Mouse (Mus musculus): ENCODE measurements around the gene Cacna2d3.

Cacna2d3 gene

DNA sequence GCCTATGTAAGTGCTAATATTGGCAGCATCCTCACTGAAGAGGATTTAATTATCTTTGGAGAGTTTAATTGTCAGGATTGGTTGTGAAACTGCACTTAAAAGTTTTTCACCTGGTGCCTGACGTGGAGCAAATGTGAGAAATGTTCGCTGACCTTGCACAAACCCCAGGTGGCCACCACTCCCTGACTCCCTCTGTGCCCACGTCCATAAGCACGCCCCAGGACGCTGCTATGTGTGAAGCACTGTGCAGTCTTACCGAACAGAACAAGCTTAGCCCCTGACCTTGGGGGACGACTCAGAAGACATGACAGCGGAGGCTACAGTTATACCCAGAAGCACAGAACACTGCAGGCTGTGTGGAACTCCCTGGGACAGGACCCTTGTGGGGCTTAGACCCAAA, 93.5 kb downstream of the Cacna2d3 start:
- DNase-seq: peak; percentile 5

DNA sequence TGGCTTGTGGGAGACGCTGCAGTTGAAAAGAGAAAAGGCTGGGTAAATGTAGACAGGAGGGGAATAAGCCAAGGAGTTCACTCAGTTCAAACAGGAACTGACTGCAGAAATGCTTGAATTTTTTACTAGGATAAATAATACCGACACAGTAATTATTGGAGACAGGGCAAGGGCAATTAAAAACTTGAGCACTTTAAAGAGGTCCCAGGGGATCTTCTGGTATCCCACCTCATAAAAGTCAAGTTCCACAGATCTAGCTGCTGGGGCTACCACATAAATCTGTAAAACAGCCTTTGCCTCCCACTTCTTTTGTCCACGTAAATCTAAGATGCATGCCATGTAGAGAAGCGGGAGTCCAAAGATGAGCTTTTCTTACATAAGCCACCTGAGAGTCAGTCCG, 109.2 kb downstream of the Cacna2d3 start:
- DNase-seq: no peak

DNA sequence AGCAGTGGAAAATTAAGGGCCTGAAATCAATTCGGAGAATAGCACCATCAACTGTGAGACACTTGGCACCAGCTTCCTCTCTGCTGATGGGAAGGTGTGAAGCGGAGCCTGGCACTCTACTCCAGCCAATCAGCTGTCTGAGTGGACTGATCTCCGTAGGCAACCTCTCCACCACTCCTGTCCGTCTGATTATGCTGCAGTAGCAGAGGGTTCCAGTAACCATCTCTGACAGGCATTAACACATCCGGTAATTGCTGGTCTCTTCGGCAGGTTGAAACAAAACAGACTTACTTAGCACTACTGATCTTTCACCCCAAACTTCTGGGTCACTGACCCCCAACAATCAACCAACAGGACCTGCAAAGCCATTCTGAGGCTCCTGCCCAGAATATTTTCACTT, 112.9 kb downstream of the Cacna2d3 start:
- DNase-seq: no peak

DNA sequence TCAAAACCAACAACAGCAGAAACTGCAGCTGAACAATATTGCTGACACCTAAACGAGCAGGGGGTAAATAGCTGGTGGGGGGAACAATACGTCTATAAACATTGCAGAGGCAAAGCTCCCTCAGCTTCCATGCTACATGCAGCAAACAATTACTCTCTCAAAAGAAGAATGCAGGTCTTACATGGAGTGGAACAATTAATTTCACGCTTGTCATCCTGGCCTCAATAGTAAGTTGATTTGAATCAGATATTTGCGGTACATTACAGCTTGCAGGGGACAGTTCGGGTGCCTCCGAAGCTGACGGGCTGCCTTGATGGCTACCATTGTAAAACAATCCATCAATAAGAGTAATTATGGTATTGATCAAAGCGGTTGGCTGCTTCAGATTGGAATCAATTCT, 122.2 kb downstream of the Cacna2d3 start:
- no peak for DNase-seq

- DNase-seq: no peak
These were observed 128.8 kb downstream of the Cacna2d3 start for GRCm38 (mm10) chr14:29592896-29593295.

DNA sequence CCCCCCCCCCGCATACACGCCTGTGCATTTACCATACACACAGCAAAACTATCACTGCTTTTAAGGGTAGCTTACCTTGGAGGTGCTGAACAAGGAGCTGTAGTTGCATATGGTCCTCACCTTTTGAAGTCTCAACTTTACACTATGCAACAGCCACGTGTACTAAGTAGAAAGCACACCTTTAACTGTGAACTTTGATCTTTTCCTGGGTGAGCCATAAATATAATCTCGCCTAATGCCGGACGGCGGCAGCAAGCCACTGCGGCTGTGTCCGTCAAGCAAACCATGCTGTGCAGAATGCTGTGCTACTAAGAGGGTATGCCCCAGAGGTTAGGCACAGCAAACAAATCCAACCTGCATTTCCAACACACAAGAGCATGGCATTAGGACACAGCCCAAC, 132.0 kb downstream of the Cacna2d3 start:
- DNase-seq: no peak

DNA sequence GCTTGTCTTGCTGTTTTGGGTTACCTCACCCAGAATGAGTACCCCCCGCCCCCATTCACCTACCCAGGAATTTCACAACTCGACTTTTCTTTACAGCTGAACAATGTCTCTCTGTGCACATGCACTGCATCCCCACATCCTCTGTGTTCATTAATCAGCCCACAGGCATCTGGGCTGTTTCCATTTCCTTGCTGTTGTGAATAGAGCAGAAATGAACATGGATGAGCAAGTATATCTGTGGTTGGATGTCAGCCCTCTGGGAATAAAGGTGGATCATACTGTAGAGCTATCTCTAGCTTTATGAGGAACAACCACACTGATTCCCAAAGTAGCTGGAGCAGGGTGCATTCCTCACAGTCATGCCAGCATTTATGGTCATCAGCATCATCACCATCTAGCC, 139.7 kb downstream of the Cacna2d3 start:
- no peak for DNase-seq

GRCm38 (mm10) chr14:29577786-29578185, 143.9 kb downstream of the Cacna2d3 start:
- no peak for DNase-seq

DNA sequence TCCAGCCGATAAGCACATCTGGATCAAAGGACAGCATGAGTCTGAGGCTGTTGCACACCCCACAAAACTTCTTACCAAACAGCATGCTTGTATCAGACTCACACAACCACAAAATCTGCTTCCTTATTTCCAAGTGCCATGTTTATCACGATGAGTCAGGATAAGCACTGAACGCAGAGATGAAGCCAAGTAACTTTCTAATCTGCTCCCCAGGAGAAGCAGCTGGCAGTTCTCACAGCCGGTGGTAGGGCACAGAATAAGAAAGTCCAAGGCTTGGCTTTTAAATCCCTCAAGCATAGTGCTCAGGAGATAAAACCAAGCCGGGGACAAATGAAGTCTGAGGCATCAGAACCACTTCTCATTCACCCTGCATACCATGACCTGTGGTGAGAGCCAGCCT, 146.1 kb downstream of the Cacna2d3 start:
- DNase-seq: no peak

DNA sequence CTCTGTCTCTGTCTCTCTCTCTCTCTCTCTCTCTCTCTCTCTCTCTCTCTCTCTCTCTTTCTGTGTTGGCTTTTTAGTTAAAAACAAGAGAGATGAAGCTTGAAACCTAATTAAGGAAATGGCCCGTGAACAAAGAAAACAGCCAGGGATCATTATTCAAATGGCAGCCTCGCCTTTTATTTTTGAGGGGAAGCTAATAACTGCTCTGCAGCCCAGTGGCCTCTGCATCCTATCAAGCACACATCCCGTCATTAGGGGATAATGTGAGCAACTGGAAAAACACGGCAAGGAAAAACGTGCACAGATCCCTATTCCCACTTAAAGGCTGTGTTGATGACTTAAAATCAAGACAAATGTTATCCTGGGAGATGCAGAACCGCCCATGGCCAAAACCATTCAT, 159.0 kb downstream of the Cacna2d3 start:
- DNase-seq: no peak

GRCm38 (mm10) chr14:29561122-29561834, 160.4 kb downstream of the Cacna2d3 start:
- no peak for DNase-seq

- no peak for DNase-seq
These were observed 163.2 kb downstream of the Cacna2d3 start for GRCm38 (mm10) chr14:29558440-29558839.

DNA sequence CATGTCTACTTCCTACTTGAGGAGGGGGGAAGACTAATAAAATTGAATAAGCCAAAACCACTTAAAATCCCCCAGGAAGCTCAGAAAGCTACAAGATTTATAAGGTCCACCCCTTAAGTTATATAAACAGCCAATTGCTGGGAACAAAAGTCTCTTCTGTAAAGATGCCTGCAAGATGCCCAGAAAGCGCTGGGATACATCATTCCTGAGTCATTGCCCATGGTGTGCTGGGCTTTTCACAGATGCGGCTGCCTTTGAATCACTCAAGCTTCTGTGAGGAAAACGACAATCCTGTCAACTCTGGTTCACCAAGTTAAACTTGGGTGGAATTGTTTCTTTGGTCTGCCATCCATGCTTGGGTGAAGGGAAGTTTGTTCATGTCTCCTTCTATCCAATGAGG, 165.5 kb downstream of the Cacna2d3 start:
- no peak for DNase-seq

DNA sequence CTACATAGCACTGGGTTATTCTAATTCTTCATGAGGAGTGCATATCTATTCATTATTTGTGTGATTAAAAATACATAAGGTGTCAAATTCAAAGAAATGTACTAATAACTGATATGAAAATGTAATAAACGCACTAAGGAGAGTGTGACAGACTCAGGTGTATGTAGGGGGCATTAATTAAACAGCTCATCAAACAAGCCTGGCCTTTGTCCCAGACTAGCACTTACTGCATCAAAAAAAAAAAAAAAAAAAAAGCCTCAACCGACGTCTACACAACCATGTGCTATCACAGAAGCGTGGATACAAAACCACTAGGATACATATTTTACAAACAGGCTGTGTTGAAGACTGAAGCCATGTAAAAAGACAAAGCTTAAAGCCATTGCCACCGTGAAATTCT, 169.2 kb downstream of the Cacna2d3 start:
- DNase-seq: no peak

GRCm38 (mm10) chr14:29548646-29549045, 173.0 kb downstream of the Cacna2d3 start:
- no peak for DNase-seq

GRCm38 (mm10) chr14:29530516-29530915, 191.1 kb downstream of the Cacna2d3 start:
- no peak for DNase-seq

DNA sequence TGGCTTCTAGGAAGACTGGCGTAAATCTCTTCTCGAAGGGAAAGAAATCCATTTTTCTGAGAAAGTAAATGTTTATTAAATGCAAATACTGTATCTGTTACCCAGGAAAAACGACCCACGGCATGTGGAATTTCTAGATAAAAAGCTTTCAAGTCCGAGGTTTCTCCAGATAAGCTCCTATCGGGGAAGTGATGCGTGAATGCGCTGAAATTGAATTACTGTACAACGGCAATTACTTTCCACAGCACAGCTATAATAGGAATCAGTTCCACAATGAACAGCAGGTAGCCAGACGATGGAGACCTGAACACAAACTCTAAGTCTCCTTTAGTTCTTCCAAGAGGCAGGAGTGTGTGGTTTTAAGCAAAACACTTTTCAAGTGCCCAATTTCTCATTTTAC, 193.0 kb downstream of the Cacna2d3 start:
- DNase-seq: no peak

GRCm38 (mm10) chr14:29519751-29520669, 201.7 kb downstream of the Cacna2d3 start:
- DNase-seq: no peak

DNA sequence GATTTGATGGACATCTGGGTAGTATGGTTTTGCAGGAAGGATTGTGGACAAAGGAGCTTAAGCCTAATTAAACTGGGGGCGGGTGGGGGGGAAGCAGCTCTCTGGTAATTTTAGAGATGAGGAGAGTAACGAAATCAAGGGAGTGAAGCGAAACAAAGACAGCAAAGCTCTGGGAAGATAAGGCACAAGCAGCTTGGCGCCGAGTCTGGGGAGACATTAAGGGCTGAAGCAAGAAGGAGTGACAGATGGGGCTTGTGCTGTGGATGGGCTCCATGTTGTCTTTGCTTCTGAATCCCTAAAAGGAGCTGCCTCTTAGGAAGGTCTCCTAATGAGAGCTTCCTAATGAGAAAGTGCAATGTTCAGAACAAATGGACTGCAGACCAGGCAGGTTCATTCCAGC, 219.0 kb downstream of the Cacna2d3 start:
- DNase-seq: no peak

- no peak for DNase-seq
These were observed 222.9 kb downstream of the Cacna2d3 start for GRCm38 (mm10) chr14:29498546-29499290.

DNA sequence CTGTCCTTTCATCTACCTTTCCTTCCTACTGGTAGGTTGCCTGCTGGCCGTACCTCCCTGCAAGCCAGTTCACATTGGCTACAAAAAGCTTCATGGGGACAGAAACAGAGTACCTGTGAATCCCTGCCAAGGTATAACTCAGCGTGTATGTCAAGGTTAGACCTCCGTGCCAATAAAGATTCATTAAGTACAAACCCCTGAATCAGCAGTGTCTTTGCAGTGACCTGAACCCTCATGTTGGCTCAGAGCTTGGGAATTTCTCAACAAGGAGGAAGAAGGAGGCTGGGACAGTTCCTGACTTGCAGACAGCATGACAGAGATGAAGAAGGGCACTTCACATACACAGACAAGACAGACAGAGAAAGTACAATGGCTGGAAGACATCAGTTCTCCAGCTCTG, 225.1 kb downstream of the Cacna2d3 start:
- no peak for DNase-seq

- no peak for DNase-seq
These were observed 229.9 kb downstream of the Cacna2d3 start for GRCm38 (mm10) chr14:29491786-29492185.

DNA sequence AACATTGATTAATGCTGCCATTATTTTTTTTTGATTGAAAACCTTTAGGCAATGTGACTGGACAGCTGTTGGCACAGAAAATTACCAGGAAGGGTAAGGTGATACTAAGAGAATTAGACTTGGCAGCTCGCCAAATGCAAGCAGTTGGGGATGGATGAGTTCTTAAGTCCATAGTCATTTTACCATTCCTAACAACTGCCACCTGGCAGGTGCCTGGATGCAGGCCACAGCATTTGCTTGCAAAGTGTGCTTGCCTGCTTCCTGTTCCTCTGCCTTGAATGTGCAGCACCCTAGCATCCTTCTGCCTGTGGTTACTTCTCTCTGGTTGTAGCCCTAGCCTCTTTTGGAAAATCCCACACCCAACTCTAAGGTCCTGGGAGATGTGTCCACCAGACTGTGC, 236.2 kb downstream of the Cacna2d3 start:
- DNase-seq: no peak
